Mouse (Mus musculus) G1E (cell line): ENCODE data around the gene Pik3r2. TPM values are rescaled to one million over a fixed set of nuclear protein-coding genes. Genes with fewer than 3 reads are reported as not detected.

Source experiments
- ATAC-seq: 2 replicates; pipeline ENCODE4 v1.8.0; 2016; ENCODE audit warnings: mild to moderate bottlenecking; ENCODE audit not compliant: insufficient number of reproducible peaks, poor library complexity, low FRiP score, severe bottlenecking; ENCODE audit errors: extremely low read depth
- DNase-seq: peaks from one replicate; pipeline ENCODE4 v3.0.0; 2012; ENCODE audit warnings: low spot score
- H3K27me3 ChIP-seq: 2 replicates; pipeline ENCODE4 v1.6.1; 2012; ENCODE audit warnings: mild to moderate bottlenecking, low read length, inconsistent platforms; ENCODE audit not compliant: insufficient read depth
- H3K36me3 ChIP-seq: replicated peaks from 2 replicates; pipeline ENCODE3; 2012; ENCODE audit warnings: mild to moderate bottlenecking, inconsistent platforms
- H3K4me1 ChIP-seq: 2 replicates; pipeline ENCODE4 v1.6.1; 2012; ENCODE audit warnings: low read depth, low read length, inconsistent platforms, mixed read lengths; ENCODE audit not compliant: insufficient read depth
- H3K4me3 ChIP-seq: 2 replicates; pipeline ENCODE4 v1.5.1; 2012; ENCODE audit warnings: low read depth, mild to moderate bottlenecking, inconsistent platforms, low read length, moderate library complexity, mixed read lengths
- H3K9me3 ChIP-seq: replicated peaks from 2 replicates; pipeline ENCODE4 v1.6.1; 2012; ENCODE audit warnings: inconsistent platforms
- CTCF ChIP-seq: IDR thresholded peaks from 2 replicates; pipeline ENCODE4 v1.5.1; 2012; ENCODE audit warnings: low read depth, low read length, inconsistent platforms, mixed read lengths
- GATA1 ChIP-seq: IDR thresholded peaks from 2 replicates; pipeline ENCODE4 v1.6.1; 2012; ENCODE audit warnings: borderline replicate concordance, low read length, inconsistent platforms, mixed read lengths
- GATA2 ChIP-seq: IDR thresholded peaks from 2 replicates; pipeline ENCODE4 v1.6.1; 2012; ENCODE audit warnings: low read depth, low read length, inconsistent platforms, borderline replicate concordance
- POLR2AphosphoS5 ChIP-seq: IDR thresholded peaks from 2 replicates; pipeline ENCODE4 v1.6.1; 2012; ENCODE audit warnings: low read depth, low read length, inconsistent platforms; ENCODE audit not compliant: insufficient replicate concordance
- TAL1 ChIP-seq: conservative IDR thresholded peaks from 2 replicates; pipeline ENCODE4 v1.6.1; 2012; ENCODE audit warnings: low read depth, low read length, inconsistent platforms, mixed read lengths
- polyA plus RNA-seq: library from polyadenylated mRNA; stranded (reverse); fragments of >175 nt; gene quantifications from 2 replicates; pipeline ENCODE4 v1.2.3, GENCODE M21; 2012
- total RNA-seq, 2 experiments: library from RNA; stranded (forward) in 1 of 2; stranded (reverse) in 1 of 2; fragments of 200-1000 nt in 1 of 2; fragments of >200 nt in 1 of 2; fragmentation: Nextera tagmentation in 1 of 2; gene quantifications; 2 replicates each; pipeline ENCODE4 v1.2.3; 2014 to 2017

Gene Pik3r2
- total and polyA plus RNA-seq, 3 experiments: 7.1 to 55.0 (median 13.3) TPM

DNA sequence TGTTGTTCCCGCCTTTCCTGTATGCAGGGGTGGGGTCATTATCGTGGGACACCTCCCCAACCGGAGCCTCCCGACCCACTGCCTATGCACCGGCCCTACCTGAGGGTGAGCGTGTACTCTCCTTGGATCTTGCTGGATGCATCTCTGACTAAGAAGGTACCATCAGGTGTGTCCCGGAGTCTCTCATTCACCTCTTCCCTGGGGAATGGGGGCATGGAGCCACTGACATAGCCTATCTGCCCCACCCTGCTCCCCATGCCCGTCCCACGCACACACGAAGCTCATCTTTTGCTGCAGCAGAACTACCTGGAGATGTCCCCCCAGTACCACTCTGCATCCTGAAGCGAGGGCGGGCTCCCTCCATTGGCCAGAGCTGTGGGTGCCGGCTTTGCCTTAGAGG, 5.8 kb downstream of the Pik3r2 start:
- Histone ChIP-seq H3K27me3 (no peaks in the 10 kb centered on the region; the same call in 1 of the 2 replicates), H3K4me3 (no peak overlapping the region), H3K4me1 (peaks cover 94% of the 10 kb centered on the region), H3K36me3 (peaks cover 89% of the 10 kb centered on the region), H3K9me3 (no peaks in the 10 kb centered on the region)
- TF ChIP-seq CTCF (no peak), POLR2AphosphoS5 (no peak), TAL1 (no peak), GATA1 (no peak), GATA2 (no peak)
- ATAC-seq: no peak
- no peak for DNase-seq

- TF ChIP-seq GATA1 (no peak), POLR2AphosphoS5 (no peak), TAL1 (no peak), GATA2 (no peak), CTCF (no peak)
- Histone ChIP-seq H3K36me3 (peaks cover 82% of the 10 kb centered on the region), H3K9me3 (no peaks in the 10 kb centered on the region), H3K4me3 (no peak overlapping the region), H3K4me1 (peaks cover 94% of the 10 kb centered on the region), H3K27me3 (no peaks in the 10 kb centered on the region; the same call in 1 of the 2 replicates)
- ATAC-seq (no peak), DNase-seq (no peak)
These were observed 6.7 kb downstream of the Pik3r2 start for GRCm38 (mm10) chr8:70769858-70770257.

DNA sequence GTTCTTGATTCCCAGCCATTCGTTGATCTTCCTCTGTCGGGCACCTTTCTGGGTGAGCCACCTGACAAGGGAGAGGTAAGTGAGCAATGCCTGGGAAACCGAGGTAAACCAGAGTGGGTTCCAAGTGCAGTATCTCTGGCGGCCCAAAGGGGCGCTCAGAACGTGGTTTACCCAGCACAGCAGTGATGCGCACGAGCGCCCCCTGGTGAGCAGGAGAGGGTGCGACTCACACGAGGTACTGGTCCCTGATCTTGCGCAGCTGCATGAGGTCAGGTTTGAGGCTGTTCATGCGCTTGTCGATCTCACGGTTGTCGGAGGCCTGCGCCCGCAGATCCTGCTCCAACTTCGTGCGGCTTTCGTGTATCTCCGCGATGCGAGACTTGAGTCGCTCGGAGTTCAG, 7.2 kb downstream of the Pik3r2 start:
- TF ChIP-seq TAL1 (no peak), CTCF (peak; percentile 100)
- H3K36me3 ChIP-seq: peaks cover 82% of the 10 kb centered on the region
- peak; percentile 72 for ATAC-seq
- no peaks in the 10 kb centered on the region for H3K9me3 ChIP-seq
- H3K4me3 ChIP-seq: no peak overlapping the region
- H3K27me3 ChIP-seq: no peaks in the 10 kb centered on the region; the same call in 1 of the 2 replicates
- DNase-seq: peak; percentile 77
- H3K4me1 ChIP-seq: peaks cover 94% of the 10 kb centered on the region

- no peak for ATAC-seq
- no peak for TF ChIP-seq GATA2
- TF ChIP-seq TAL1: no peak
- no peak for DNase-seq
- no peaks in the 10 kb centered on the region; the same call in 1 of the 2 replicates for H3K27me3 ChIP-seq
- H3K9me3 ChIP-seq: no peaks in the 10 kb centered on the region
- peaks cover 82% of the 10 kb centered on the region for H3K36me3 ChIP-seq
- H3K4me1 ChIP-seq: peaks cover 94% of the 10 kb centered on the region
- H3K4me3 ChIP-seq: peak overlapping the region; percentile 44; the same call in 1 of the 2 replicates
These were observed 7.6 kb downstream of the Pik3r2 start for GRCm38 (mm10) chr8:70768956-70769355.

- TF ChIP-seq GATA2 (no peak), TAL1 (no peak), POLR2AphosphoS5 (no peak)
- DNase-seq (no peak), ATAC-seq (no peak)
- Histone ChIP-seq H3K9me3 (no peaks in the 10 kb centered on the region), H3K4me3 (peak overlapping the region; percentile 44; the same call in 1 of the 2 replicates), H3K27me3 (no peaks in the 10 kb centered on the region; the same call in 1 of the 2 replicates), H3K4me1 (peaks cover 94% of the 10 kb centered on the region), H3K36me3 (peaks cover 82% of the 10 kb centered on the region)
These were observed 8.2 kb downstream of the Pik3r2 start for GRCm38 (mm10) chr8:70768231-70768776.

- H3K27me3 ChIP-seq: no peaks in the 10 kb centered on the region; the same call in 1 of the 2 replicates
- H3K4me3 ChIP-seq: no peak overlapping the region
- peaks cover 94% of the 10 kb centered on the region for H3K4me1 ChIP-seq
- no peak for ATAC-seq
- H3K36me3 ChIP-seq: peaks cover 82% of the 10 kb centered on the region
- TF ChIP-seq GATA2 (no peak), CTCF (no peak), POLR2AphosphoS5 (no peak), GATA1 (no peak), TAL1 (no peak)
- DNase-seq: no peak
- no peaks in the 10 kb centered on the region for H3K9me3 ChIP-seq
These were observed 9.0 kb downstream of the Pik3r2 start for GRCm38 (mm10) chr8:70767503-70767902.
